In genomic region chr5:144875227-144875626, GRCm38 (mm10) we compare ENCODE assay signal across 16 mouse cellular contexts.
A peak's percentile ranks its signal among the peaks of the same experiment; 100 is the strongest.
DNase-seq lines count a peak whose midpoint lies in the region; ATAC-seq and TF ChIP-seq lines count a peak whose summit lies in the region.
"Had no signal": no experiment of that assay in that cellular context is flagged by ENCODE, and none has a peak within 500 bp of the region (broad histone marks: within the 10 kb centered on the region; RNA-seq: fewer than 3 reads in every experiment).

No protein-coding gene starts in this region.

- no peak overlapping the region for H3K9ac ChIP-seq in forebrain, embryonic 14.5 days (ENCODE audit: low read length)
- H3K9ac ChIP-seq in intestine, embryonic 15.5 days = no peak overlapping the region
- no peak overlapping the region for H3K9ac ChIP-seq in intestine, postnatal 0 days (ENCODE audit: low read depth, low read length)
- H3K9ac ChIP-seq in midbrain, embryonic 13.5 days (replicated peaks) = no peak overlapping the region
- no peak overlapping the region for H3K9ac ChIP-seq in midbrain, embryonic 11.5 days (ENCODE audit: low read length)
- H3K9ac ChIP-seq in intestine, embryonic 16.5 days (ENCODE audit: low read depth, low read length) = no peak overlapping the region
- H3K9ac ChIP-seq: embryonic facial prominence, embryonic 15.5 days; forebrain, embryonic 12.5 days; heart, embryonic 15.5 days had no signal

- WGBS in forebrain, embryonic 14.5 days = 89% methylated on average over 6 of the region's 6 CpGs
- WGBS in forebrain, embryonic 10.5 days = 93% methylated on average over 6 of the region's 6 CpGs
- WGBS in intestine, embryonic 15.5 days = 89% methylated on average over 6 of the region's 6 CpGs
- 91% methylated on average over 6 of the region's 6 CpGs for WGBS in intestine, postnatal 0 days
- 89% methylated on average over 6 of the region's 6 CpGs for WGBS in midbrain, embryonic 13.5 days
- WGBS in midbrain, embryonic 11.5 days = 84% methylated on average over 6 of the region's 6 CpGs
- WGBS in intestine, embryonic 16.5 days = 85% methylated on average over 6 of the region's 6 CpGs
- WGBS in cerebellum, adult 2 months = 77% methylated on average over 6 of the region's 6 CpGs

- H3K4me2 ChIP-seq in forebrain, embryonic 14.5 days (ENCODE audit: low read length) = no peak overlapping the region
- H3K4me2 ChIP-seq in intestine, embryonic 15.5 days (replicated peaks) = no peak overlapping the region
- H3K4me2 ChIP-seq in intestine, postnatal 0 days (replicated peaks; ENCODE audit: low read depth) = no peak overlapping the region
- H3K4me2 ChIP-seq in midbrain, embryonic 13.5 days (replicated peaks) = no peak overlapping the region
- no peak overlapping the region for H3K4me2 ChIP-seq in midbrain, embryonic 11.5 days
- no peak overlapping the region for H3K4me2 ChIP-seq in intestine, embryonic 16.5 days (ENCODE audit: low read depth, low read length)
- H3K4me2 ChIP-seq: embryonic facial prominence, embryonic 15.5 days; forebrain, embryonic 12.5 days; heart, embryonic 11.5 days; heart, embryonic 15.5 days had no signal

- H3K4me3 ChIP-seq in forebrain, embryonic 14.5 days (ENCODE audit: low read depth, low read length) = no peak overlapping the region
- no peak overlapping the region for H3K4me3 ChIP-seq in forebrain, embryonic 10.5 days
- H3K4me3 ChIP-seq in intestine, embryonic 15.5 days (replicated peaks) = no peak overlapping the region
- no peak overlapping the region for H3K4me3 ChIP-seq in intestine, postnatal 0 days (ENCODE audit: low read depth, low read length)
- H3K4me3 ChIP-seq in midbrain, embryonic 13.5 days (replicated peaks) = no peak overlapping the region
- H3K4me3 ChIP-seq in midbrain, embryonic 11.5 days (ENCODE audit: low read depth, low read length) = no peak overlapping the region
- no peak overlapping the region for H3K4me3 ChIP-seq in intestine, embryonic 16.5 days (ENCODE audit: low read length)
- H3K4me3 ChIP-seq in cerebellum, adult 2 months (replicated peaks; ENCODE audit: insufficient read depth, low read depth, low read length) = no peak overlapping the region
- H3K4me3 ChIP-seq: embryonic facial prominence, embryonic 15.5 days; erythroblast, embryonic 14.5 days; forebrain, embryonic 12.5 days; heart, embryonic 15.5 days had no signal

- no peak overlapping the region for H3K27ac ChIP-seq in forebrain, embryonic 14.5 days (ENCODE audit: low read depth, low read length)
- no peak overlapping the region for H3K27ac ChIP-seq in forebrain, embryonic 10.5 days
- no peak overlapping the region for H3K27ac ChIP-seq in intestine, embryonic 15.5 days
- no peak overlapping the region for H3K27ac ChIP-seq in intestine, postnatal 0 days (ENCODE audit: low read depth, low read length)
- H3K27ac ChIP-seq in midbrain, embryonic 13.5 days = no peak overlapping the region
- H3K27ac ChIP-seq in midbrain, embryonic 11.5 days (ENCODE audit: low read depth, low read length) = no peak overlapping the region
- no peak overlapping the region for H3K27ac ChIP-seq in intestine, embryonic 16.5 days (ENCODE audit: low read length)
- no peak overlapping the region for H3K27ac ChIP-seq in cerebellum, adult 2 months (ENCODE audit: insufficient read depth, low read length)
- H3K27ac ChIP-seq: embryonic facial prominence, embryonic 15.5 days; forebrain, embryonic 12.5 days; heart, embryonic 15.5 days; hindbrain, postnatal 0 days had no signal

- no peak for TF ChIP-seq CTCF in intestine, postnatal 0 days (IDR thresholded peaks at IDR 0.05; ENCODE audit: low read depth)
- no peak for TF ChIP-seq CTCF in cerebellum, adult 2 months (IDR thresholded peaks at IDR 0.05; ENCODE audit: borderline replicate concordance, insufficient read depth, low read depth, low read length)

- peaks cover 34% of the 10 kb centered on the region for H3K36me3 ChIP-seq in forebrain, embryonic 14.5 days (ENCODE audit: control insufficient read depth, insufficient read depth, low read length)
- H3K36me3 ChIP-seq in forebrain, embryonic 10.5 days (replicated peaks) = peaks cover 33% of the 10 kb centered on the region
- H3K36me3 ChIP-seq in intestine, embryonic 15.5 days = no peaks in the 10 kb centered on the region; the same call in 1 of the 2 replicates
- H3K36me3 ChIP-seq in intestine, postnatal 0 days (ENCODE audit: control insufficient read depth, insufficient read depth) = peaks cover 29% of the 10 kb centered on the region
- peaks cover 36% of the 10 kb centered on the region for H3K36me3 ChIP-seq in midbrain, embryonic 13.5 days
- H3K36me3 ChIP-seq in midbrain, embryonic 11.5 days (ENCODE audit: control insufficient read depth, insufficient read depth, low read length) = no peaks in the 10 kb centered on the region; the same call in 1 of the 2 replicates
- no peaks in the 10 kb centered on the region for H3K36me3 ChIP-seq in intestine, embryonic 16.5 days (ENCODE audit: control insufficient read depth, insufficient read depth, low read length)

- no peak for TF ChIP-seq POLR2A in cerebellum, adult 2 months (IDR thresholded peaks at IDR 0.05; ENCODE audit: borderline replicate concordance, insufficient read depth, low read length)

- no peak for DNase-seq in forebrain, embryonic 14.5 days (ENCODE audit: low spot score)
- DNase-seq in forebrain, embryonic 10.5 days (ENCODE audit: extremely low spot score, low spot score) = no peak
- no peak for DNase-seq in midbrain, embryonic 11.5 days (ENCODE audit: low spot score, missing footprints)
- no peak for DNase-seq in cerebellum, adult 2 months

- no peaks in the 10 kb centered on the region for H3K27me3 ChIP-seq in forebrain, embryonic 14.5 days (replicated peaks; ENCODE audit: control insufficient read depth, insufficient read depth, low read length)
- H3K27me3 ChIP-seq in forebrain, embryonic 10.5 days (ENCODE audit: poor library complexity, severe bottlenecking) = no peaks in the 10 kb centered on the region
- no peaks in the 10 kb centered on the region for H3K27me3 ChIP-seq in intestine, embryonic 15.5 days (replicated peaks)
- no peaks in the 10 kb centered on the region for H3K27me3 ChIP-seq in intestine, postnatal 0 days (replicated peaks; ENCODE audit: control insufficient read depth, insufficient read depth, low read length)
- no peaks in the 10 kb centered on the region for H3K27me3 ChIP-seq in midbrain, embryonic 13.5 days
- H3K27me3 ChIP-seq in midbrain, embryonic 11.5 days (ENCODE audit: control insufficient read depth, insufficient read depth, low read length) = no peaks in the 10 kb centered on the region
- H3K27me3 ChIP-seq in intestine, embryonic 16.5 days (replicated peaks; ENCODE audit: control insufficient read depth, insufficient read depth, low read length) = no peaks in the 10 kb centered on the region
- H3K27me3 ChIP-seq in cerebellum, adult 2 months (ENCODE audit: control insufficient read depth, insufficient read depth, low read length) = no peaks in the 10 kb centered on the region
- H3K27me3 ChIP-seq: CH12.LX; embryonic facial prominence, embryonic 15.5 days; forebrain, embryonic 12.5 days; heart, embryonic 15.5 days; Patski had no signal

- no peaks in the 10 kb centered on the region for H3K4me1 ChIP-seq in forebrain, embryonic 14.5 days (ENCODE audit: control insufficient read depth, insufficient read depth, low read length)
- H3K4me1 ChIP-seq in forebrain, embryonic 10.5 days = no peaks in the 10 kb centered on the region; the same call in 1 of the 2 replicates
- H3K4me1 ChIP-seq in intestine, embryonic 15.5 days (replicated peaks) = no peaks in the 10 kb centered on the region
- H3K4me1 ChIP-seq in intestine, postnatal 0 days (replicated peaks; ENCODE audit: control insufficient read depth, insufficient read depth, low read length) = no peaks in the 10 kb centered on the region
- no peaks in the 10 kb centered on the region for H3K4me1 ChIP-seq in midbrain, embryonic 13.5 days (replicated peaks)
- no peaks in the 10 kb centered on the region for H3K4me1 ChIP-seq in midbrain, embryonic 11.5 days (ENCODE audit: control insufficient read depth, insufficient read depth, low read length)
- no peaks in the 10 kb centered on the region for H3K4me1 ChIP-seq in intestine, embryonic 16.5 days (ENCODE audit: control insufficient read depth, insufficient read depth, low read length)
- no peaks in the 10 kb centered on the region for H3K4me1 ChIP-seq in cerebellum, adult 2 months (ENCODE audit: control insufficient read depth, insufficient read depth, low read length)
- H3K4me1 ChIP-seq: embryonic facial prominence, embryonic 15.5 days; forebrain, embryonic 12.5 days had no signal

- 0 out of 2 replicates have a peak, but pooled peaks have one; percentile 8 for ATAC-seq in forebrain, embryonic 14.5 days
- ATAC-seq in intestine, embryonic 15.5 days = peak; percentile 13; the same call in 1 of the 2 replicates
- no peak for ATAC-seq in intestine, postnatal 0 days
- ATAC-seq in midbrain, embryonic 13.5 days = 0 out of 2 replicates have a peak, but pooled peaks have one; percentile 34
- ATAC-seq in midbrain, embryonic 11.5 days (ENCODE audit: low FRiP score) = no peak
- ATAC-seq in intestine, embryonic 16.5 days = peak; percentile 13; the same call in 1 of the 2 replicates
- ATAC-seq: Patski had no signal

- no peaks in the 10 kb centered on the region for H3K9me3 ChIP-seq in forebrain, embryonic 14.5 days (replicated peaks; ENCODE audit: control insufficient read depth, low read length)
- no peaks in the 10 kb centered on the region for H3K9me3 ChIP-seq in forebrain, embryonic 10.5 days
- H3K9me3 ChIP-seq in intestine, embryonic 15.5 days = no peaks in the 10 kb centered on the region
- no peaks in the 10 kb centered on the region for H3K9me3 ChIP-seq in intestine, postnatal 0 days (ENCODE audit: control insufficient read depth)
- H3K9me3 ChIP-seq in midbrain, embryonic 13.5 days = no peaks in the 10 kb centered on the region
- H3K9me3 ChIP-seq in midbrain, embryonic 11.5 days (ENCODE audit: control insufficient read depth, low read length) = no peaks in the 10 kb centered on the region
- no peaks in the 10 kb centered on the region for H3K9me3 ChIP-seq in intestine, embryonic 16.5 days (ENCODE audit: control insufficient read depth, low read length)
- H3K9me3 ChIP-seq: embryonic facial prominence, embryonic 15.5 days; forebrain, embryonic 12.5 days; heart, embryonic 15.5 days had no signal

Comparison
In these comparisons a context has a peak if more than half of its experiments do, and no peak if none do; other contexts are left out.
1. ATAC-seq: peak in forebrain, embryonic 14.5 days (single experiment), intestine, embryonic 15.5 days (single experiment), midbrain, embryonic 13.5 days (single experiment) and intestine, embryonic 16.5 days (single experiment); none in intestine, postnatal 0 days (single experiment) and midbrain, embryonic 11.5 days (single experiment).